Mouse (Mus musculus) heart, postnatal 25 days (tissue): ENCODE measurements at regions not wholly inside any gene's neighbourhood (a gene's known extent, or its start where the extent isn't known, plus 50 kb on each side); places are given as distances from the start of the nearest gene placed in this dataset.
A peak's percentile ranks its signal among the peaks of the same experiment; 100 is the strongest.

Experiments
- DNase-seq: peaks from one replicate; pipeline ENCODE4 v3.0.0; 2022; ENCODE audit warnings: low spot score
- intact Hi-C: fragments of 180-260 bp; cut with DNase I; formaldehyde crosslinking; loops from one replicate; pipeline ENCODE4 v1.15.1; 2025

DNA sequence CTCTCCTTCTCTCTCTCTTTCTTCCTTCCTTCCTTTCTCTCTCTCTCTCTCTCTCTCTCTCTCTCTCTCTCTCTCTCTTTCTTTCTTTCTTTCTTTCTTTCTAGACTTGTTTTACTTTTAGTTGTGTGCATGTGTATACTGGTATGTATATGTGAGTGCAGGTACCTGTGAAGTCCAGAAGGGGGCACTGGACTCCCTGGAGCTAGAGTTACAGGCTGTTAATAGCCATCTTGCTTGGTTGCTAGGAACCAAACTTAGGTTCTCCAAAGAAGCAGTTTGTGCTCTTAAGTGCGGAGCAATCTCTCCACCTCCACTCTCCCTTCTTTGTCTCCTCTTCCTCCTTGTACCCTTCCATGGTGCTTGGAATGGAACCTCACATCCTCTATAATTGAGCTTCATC, 77.2 kb downstream of the Gm10604 start:
- intact Hi-C loops, result no loop called here
- no peak for DNase-seq

DNA sequence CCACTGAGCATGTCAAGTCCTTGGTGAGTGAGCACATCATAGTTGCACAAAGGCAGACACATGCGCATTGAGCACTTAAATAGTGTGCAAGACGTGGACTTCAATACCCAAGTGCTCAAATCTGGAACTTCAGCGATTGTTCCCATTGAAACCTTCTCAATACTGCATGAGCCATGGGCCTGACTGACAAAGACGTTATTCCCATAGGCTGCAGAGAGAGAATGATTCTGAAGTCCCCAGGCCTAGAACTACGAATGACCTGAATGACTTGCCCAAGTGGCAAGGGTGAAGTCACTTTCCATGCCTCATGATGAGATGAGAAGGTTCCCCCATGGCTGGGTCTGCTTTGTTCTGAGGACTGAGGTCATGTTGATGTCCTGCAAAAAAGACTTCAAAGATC, 77.7 kb downstream of the Gm10604 start:
- DNase-seq, result no peak
- intact Hi-C loops, result no loop called here

DNA sequence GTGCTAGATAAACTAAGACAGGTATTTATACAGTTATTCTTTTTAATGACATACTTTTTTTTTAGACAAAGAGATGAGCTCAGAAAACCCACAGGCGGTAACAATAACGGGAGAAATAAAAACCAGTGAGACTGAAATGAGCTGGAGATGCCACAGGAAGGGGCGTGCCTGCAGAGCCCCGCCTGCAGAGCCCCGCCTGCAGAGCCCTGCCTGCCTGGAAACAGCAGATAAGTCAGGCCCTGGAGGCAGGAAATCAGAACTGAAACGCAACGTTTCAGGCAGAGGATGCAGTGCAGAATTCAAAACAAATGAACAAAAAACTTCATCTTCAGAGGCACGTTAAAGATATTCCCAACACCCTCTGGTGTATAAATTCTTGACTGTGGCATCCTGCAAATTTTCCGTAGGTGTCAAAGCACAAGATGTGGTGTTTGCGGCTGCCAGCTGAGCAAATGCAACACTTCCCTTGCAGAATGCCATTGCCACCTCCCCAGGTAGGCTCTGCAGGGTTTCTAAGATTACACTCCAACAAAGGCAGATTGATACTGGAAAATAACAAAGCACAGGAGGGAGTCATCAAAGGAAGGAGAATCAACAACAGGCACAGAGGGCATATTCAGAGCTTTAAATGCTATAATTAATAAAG, 81.0 kb downstream of the Gm10604 start:
- intact Hi-C loops, result no loop called here
- no peak for DNase-seq

DNA sequence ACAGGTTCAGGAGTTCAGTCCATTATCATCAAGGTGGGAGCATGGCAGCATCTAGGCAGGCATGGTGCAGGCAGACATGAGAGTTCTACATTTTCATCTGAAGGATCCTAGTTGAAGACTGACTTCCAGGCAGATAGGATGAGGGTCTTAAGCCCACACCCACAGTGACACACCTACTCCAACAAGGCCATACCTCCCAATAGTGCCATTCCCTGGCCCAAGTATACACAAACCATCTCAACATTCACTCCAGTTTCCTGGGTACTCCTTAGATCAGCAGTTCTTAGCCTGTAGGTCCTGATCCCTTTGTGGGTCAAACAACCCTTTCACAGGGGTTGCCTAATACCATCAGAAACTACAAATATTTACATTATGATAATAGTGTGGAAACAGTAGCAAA, 83.8 kb downstream of the Gm10604 start:
- no peak for DNase-seq
- intact Hi-C loops, result no loop called here

DNA sequence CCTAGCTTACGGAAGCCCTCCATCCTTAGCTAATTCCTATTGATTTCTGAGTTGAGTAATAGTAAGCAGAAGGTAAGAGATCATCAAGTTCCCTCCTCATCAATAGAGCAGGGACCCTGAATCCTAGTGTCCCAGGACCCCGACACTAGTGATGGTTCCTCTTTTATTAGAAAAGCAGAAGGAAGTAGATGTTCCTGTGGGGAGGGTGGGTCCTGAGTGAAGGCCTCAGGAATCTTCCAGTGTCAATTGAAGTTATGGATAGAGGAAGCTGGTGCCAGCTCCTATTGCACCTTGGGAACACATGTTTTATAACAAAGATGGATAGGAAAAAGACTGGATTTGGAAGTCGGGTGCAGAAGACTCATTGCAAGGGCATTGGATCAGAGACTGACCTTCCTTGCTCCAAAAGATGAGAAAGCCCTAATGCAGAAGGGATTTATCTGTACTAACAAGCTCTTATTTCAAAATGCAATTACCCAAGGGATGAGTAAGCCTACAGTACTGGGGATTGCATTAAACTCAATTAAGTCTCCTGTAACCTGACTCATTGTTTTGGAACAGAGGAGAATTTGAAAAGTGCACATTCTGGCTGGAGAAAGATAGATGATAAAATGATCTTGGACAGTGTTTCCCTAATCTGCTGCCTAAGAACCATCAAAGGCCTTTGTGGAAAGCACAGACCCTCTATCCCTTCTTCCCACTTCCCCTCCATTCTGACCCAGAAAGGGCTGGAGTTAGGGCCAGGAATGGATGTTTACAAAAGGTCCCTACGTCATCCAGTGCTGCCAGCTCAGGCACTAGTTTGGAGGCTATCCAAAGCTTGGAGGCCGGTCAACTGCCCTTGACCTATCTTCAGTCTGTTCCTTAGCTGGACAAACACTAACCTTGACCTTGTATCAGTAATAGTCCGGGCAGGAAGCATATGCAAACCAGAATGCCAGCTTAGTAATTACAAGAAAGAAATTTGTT, 84.9 kb downstream of the Gm10604 start:
- DNase-seq, result no peak
- intact Hi-C loops, result no loop called here

DNA sequence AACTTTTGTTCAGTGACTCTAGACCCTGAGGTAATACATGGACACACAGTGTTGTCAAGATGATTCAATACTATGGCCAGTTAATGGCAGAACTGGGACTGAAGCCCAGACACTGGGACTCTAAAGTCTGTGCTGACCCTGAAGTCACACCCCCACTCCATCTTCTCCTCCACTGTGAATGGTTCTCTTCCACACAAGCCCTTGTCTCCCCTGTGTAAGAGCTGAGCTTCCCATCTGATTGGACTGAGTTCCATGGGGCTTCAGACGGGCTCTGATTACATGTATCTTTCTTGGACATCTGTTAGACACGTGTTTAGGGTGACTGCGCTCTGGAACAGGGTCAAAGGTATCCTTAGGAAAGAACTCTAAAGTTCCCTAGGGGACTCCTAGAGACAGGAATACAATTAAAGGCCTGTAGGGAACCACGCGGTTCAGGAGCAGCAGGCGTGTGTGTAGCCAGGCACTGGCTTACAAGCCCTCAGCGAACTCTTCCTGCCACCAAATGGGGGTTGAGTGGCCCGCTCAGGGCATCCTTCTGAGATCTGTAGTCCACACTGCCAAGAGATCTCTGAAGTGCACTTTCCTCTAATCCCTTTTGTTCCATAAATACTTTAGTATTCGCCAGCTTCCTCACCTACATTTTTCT, 87.4 kb downstream of the Gm10604 start:
- DNase-seq, result no peak
- intact Hi-C loops, result no loop called here

DNA sequence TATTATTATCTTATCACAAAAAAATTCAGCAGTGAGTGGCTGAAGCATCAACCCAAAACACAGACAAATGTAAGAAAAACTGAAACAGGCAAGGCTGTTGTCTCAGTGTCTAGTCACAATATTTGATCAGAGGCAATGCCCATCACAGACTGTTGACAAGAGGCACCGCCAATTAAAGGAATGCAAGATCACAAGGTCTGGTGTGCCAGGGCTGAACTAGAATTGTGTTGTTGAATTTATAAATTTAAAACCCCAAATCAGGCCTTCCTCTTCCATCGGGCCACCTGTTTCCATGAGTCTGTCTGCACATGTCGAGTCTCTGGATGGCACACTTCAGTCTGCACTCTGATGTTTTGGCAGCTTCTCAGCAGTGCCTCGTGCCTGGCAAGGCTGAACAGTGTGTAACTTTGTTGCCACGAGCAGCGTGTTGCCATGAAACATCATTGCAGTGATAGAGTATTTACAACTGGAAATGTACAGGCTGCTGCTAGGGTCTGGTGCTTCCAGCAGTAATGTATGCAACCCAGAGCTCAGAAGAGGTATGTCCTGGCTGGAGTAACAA, 91.9 kb downstream of the Gm10604 start:
- no peak for DNase-seq
- intact Hi-C loops, result no loop called here

DNA sequence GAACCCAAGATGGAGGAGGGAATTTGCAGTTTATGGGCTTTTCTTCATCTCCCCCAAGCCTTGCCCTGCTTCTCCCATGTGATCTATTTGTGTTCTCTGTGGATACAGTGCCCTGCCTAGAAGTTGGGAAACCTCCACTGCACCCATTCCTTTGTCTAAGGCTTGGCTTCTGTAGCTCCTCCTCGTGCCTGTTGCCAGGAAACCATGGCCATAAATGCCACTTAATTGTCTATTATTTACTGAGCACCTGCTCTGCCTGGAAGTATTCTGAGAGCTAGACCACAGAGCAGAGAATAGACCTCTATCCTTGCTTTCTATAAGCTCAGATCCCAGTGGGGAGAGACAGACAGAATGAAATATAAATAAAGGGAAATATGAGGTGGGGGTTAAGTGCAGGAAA, 93.7 kb downstream of the Gm10604 start:
- DNase-seq, result no peak
- intact Hi-C loops, result no loop called here

DNA sequence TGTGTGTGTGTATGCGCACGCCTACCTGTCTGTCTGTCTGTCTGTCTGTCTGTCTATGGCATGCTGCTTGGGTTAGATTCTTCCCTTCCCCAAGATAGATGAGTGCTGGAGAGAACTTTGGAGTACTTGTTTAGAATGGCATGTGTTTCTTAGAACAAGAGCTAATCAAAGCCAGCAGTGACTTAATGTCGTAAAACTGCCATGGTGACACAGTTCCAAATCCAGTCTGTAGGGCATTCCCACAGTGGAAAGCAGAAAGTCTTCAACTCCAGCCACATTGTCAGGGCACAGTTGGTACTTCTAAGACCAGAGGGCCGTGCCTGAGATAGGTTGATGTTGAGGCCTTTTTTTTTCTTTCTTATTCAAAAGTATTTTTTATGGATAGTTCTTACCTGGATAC, 95.6 kb downstream of the Gm10604 start:
- no peak for DNase-seq
- intact Hi-C loops, result no loop called here

DNA sequence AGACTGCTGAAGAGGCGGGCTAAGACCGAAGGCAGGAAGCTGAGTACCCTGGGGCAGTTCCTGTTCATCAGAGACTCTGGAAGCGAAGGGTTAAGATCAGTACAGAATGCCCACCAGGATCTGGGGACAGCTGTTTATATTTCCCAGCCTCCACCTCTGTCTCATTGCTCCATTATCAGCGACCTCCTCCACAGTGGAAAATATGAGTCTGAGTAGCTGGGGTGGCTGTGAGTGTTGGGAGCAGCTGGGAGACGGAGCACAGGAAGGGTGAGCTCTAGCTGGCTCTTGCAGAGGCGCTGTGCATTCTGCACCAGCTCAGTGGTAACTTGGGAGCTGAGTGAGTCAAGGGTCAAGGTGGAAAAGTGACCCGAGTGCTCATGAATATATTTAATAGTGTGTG, 96.2 kb downstream of the Gm10604 start:
- intact Hi-C loops, result no loop called here

DNA sequence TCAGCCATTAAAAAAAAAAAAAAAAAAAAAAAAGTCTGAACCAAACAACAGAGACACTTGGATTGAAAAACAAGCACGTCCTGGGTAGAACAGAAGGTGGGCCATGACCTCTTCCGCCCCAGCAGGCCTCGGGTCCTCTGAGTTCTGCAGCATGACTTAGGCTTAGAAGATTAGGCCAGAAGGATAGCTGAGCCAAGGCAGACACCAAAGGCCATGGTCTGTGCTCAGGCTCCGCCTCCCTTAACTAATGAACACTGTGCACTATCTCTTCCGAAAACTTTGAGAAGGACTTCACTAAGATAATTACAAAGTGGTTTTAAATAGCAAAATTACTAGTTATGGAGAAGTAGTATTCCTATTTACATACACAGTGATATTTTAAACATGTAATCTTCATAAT, 97.8 kb downstream of the Gm10604 start:
- no peak for DNase-seq
- intact Hi-C loops, result no loop called here

More for the DNA sequence above, 96.2 kb downstream of the Gm10604 start:
- DNase-seq, result no peak

DNA sequence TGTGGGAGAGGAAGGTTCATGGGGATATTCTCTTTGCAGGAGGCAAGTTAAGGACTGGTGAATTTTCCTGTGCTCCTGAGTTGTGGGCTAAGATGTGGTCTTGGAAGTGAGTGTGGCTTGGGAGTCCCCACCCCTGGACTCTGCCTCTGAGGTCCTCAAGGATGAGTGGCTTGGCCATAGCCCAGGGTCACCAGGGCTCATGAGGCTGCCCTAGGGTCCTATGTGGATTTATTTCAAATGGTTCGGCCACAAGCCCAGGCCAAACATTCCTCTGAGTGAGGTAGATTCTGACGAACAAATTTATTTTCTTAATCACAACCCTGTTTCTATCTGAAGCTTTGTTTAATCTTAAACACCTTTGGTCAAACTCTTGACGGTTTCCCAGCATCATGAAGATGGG, 98.4 kb downstream of the Gm10604 start:
- intact Hi-C loops, result no loop called here
- DNase-seq, result no peak

DNA sequence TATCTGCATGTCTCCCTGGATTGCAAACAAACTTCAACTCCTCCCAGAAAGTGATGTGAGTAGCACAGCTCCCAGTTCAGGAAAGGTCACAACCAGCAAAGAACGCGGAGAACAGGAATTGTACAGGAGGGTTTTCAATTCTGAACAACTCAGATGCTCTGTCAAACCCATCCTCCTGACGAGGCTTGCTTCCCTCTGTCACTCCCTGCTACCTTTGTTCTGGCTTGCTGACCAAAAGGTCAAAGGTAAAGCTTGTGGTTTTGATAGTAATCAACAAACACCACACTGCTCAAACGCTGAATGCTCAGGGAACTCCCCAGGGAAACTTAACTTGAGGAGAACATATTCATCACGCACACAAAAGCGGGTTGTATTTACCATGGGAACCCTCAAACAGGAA, 102.4 kb downstream of the Gm10604 start:
- intact Hi-C loops, result no loop called here
- DNase-seq, result no peak

DNA sequence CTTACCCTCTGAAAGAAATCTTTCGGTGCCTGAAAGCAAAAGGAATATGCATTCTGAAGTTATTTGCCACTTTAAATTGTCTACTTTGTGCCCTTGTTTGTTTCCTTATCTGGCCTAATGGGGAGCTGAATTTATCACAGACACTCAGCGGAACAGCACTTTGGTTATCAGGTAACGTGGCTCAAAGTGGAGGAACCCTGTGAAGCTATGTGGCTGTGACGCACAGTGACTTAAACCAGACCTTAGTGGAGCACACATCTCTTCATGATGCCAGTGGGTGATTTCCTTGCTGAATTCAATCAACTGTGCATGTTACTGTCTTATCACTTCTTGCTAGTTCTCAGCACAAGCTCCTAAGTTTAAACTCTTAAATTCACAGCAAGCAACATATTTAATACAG, 103.1 kb downstream of the Gm10604 start:
- intact Hi-C loops, result no loop called here
- DNase-seq, result no peak

DNA sequence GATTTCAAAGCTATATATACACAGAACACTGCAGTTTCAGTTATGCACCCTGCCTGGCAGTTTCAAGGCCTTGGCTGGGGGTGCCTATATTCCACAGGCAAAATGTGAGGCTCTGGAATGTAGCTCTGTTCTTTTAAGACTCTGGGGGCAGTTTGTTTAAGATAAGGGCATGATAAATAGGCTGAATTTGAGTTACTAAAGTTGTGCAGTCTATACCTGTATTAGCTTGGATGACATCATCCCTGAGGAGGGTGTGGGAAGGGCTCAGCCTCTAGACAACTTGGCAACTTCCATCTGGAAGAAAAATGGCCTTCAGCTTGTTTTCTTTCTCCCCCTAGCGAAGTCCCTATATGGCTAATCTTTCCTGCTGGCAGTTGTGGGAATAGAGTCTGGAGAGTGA, 105.1 kb downstream of the Gm10604 start:
- DNase-seq, result no peak
- intact Hi-C loops, result no loop called here

DNA sequence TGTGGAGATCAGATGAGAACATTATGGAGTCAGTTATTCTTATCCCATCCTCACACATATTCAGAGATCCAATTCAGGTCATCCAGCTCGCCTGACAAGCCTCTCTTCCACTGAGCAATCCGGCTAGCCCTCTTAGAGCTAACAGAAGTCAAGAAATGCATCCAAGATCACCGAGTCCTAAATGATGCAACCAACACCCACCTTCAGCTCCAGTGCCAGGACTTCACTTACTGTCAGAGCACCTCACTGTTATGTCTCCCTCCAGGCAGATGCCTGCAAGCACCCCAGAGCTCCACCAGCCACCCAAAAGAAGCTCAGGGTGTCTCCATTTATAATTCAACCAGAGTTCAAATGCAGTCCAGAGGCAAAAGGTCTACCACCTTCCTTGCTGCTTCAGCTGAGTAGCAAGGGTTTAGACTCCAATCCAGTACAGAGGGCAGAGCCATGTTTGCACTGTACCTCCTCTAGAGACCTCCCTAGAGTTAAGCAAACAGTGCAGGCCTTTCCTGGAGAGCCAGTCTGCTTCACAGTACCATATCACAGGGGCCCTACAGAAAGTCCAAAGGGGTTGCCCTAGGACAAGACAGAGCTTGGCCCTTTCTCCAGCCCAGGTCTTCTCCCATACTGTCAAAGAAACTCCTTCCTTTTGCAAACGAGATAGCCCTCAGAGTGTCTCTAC, 106.3 kb downstream of the Gm10604 start:
- DNase-seq, result no peak
- intact Hi-C loops, result no loop called here

DNA sequence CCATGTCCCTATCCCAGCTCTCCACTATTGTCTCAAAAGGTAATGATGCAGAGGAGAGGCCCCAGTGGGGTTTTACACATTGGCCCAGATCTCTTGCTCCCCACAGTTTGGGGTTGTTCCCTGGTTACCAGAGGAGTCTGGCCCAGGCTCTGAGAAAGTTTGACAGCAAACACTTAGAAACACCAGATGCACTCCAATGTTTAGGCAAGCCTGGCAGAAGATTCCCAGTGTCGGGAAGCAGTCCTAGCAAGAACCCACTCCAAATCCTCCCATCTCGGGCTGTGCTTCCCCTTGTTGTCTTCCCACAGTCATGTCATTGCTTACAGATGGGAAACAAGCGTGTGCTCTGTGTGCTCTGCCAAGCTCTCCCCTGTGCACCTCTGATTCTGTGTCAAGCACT, 109.0 kb downstream of the Gm10604 start:
- intact Hi-C loops, result no loop called here
- DNase-seq, result no peak

DNA sequence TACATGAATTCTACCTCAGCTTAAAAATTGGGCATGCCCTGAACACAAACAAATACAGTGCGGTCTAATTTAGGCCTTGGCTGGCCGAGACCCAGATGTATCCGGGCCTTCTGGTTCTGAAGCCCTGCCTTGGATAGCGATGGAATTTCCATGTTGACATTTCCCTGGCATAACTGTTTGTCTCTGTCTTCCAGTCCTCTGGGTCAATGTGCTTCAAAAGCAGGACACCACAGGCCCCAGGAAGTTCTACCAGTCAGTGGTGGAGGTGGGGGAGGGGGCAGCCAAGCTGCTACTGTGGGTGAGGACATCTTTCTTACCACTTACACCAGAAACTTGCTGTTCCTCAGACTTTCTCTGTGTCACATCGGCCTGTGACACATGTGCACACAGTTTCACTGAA, 111.3 kb downstream of the Gm10604 start:
- peak; percentile 8 for DNase-seq
- intact Hi-C loops, result no loop called here

DNA sequence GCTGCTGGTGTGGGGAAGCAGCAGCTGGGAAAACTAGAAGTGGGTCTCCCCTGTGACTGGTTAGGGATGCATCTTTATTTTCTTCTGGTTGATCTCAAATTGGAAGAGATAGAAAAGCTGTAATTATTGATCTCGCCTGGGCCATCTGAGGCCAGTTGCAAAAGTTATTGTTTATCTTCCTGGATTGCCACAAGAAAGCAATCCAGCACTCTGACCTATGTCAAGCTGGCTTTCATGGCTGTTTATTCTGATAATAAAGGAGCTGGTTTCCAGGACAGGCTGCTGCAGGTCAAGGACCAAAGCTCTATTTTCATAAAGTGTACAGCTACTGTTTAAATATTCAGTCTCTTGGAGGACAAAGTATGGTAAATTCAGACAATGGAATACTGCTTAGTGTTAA, 112.5 kb downstream of the Gm10604 start:
- no peak for DNase-seq
- intact Hi-C loops, result no loop called here
